ENCODE assay signal across 18 mouse cellular contexts in genomic region chr9:43549293-43549692, GRCm38 (mm10).
DNase-seq lines count a peak whose midpoint lies in the region; ATAC-seq and TF ChIP-seq lines count a peak whose summit lies in the region.
"Had no signal": no experiment of that assay in that cellular context is flagged by ENCODE, and none has a peak within 500 bp of the region (broad histone marks: within the 10 kb centered on the region; RNA-seq: fewer than 3 reads in every experiment).

No protein-coding gene starts in this region.

- H3K4me3 ChIP-seq in embryonic facial prominence, embryonic 14.5 days (ENCODE audit: low read depth, low read length), result no peak overlapping the region
- no peak overlapping the region for H3K4me3 ChIP-seq in embryonic facial prominence, embryonic 10.5 days
- no peak overlapping the region for H3K4me3 ChIP-seq in hindbrain, embryonic 13.5 days
- no peak overlapping the region for H3K4me3 ChIP-seq in hindbrain, embryonic 11.5 days (ENCODE audit: low read depth, low read length)
- H3K4me3 ChIP-seq in neural tube, embryonic 15.5 days (replicated peaks), result no peak overlapping the region
- H3K4me3 ChIP-seq: heart, adult 2 months; liver, embryonic 12.5 days; lung, embryonic 15.5 days; stomach, embryonic 15.5 days had no signal

- no peak overlapping the region for H3K27ac ChIP-seq in embryonic facial prominence, embryonic 14.5 days (replicated peaks; ENCODE audit: low read depth, low read length)
- H3K27ac ChIP-seq in embryonic facial prominence, embryonic 10.5 days (replicated peaks), result no peak overlapping the region
- H3K27ac ChIP-seq in hindbrain, embryonic 13.5 days, result peak overlapping the region; percentile 61
- no peak overlapping the region for H3K27ac ChIP-seq in hindbrain, embryonic 11.5 days (ENCODE audit: low read depth, low read length)
- peak overlapping the region; percentile 41; the same call in 1 of the 2 replicates for H3K27ac ChIP-seq in neural tube, embryonic 15.5 days (replicated peaks)
- H3K27ac ChIP-seq: heart, adult 2 months; liver, embryonic 12.5 days; lung, embryonic 15.5 days; stomach, embryonic 15.5 days had no signal

- H3K36me3 ChIP-seq in embryonic facial prominence, embryonic 14.5 days (ENCODE audit: control insufficient read depth, insufficient read depth, low read length), result no peaks in the 10 kb centered on the region
- H3K36me3 ChIP-seq in embryonic facial prominence, embryonic 10.5 days (replicated peaks), result no peaks in the 10 kb centered on the region
- no peaks in the 10 kb centered on the region for H3K36me3 ChIP-seq in hindbrain, embryonic 13.5 days
- H3K36me3 ChIP-seq in hindbrain, embryonic 11.5 days (ENCODE audit: control insufficient read depth, insufficient read depth, low read length), result no peaks in the 10 kb centered on the region
- H3K36me3 ChIP-seq in neural tube, embryonic 15.5 days, result no peaks in the 10 kb centered on the region
- H3K36me3 ChIP-seq: G1E; liver, embryonic 12.5 days; lung, embryonic 15.5 days; stomach, embryonic 15.5 days had no signal

- H3K9ac ChIP-seq in embryonic facial prominence, embryonic 14.5 days (ENCODE audit: low read depth, low read length), result no peak overlapping the region
- H3K9ac ChIP-seq in hindbrain, embryonic 13.5 days, result 0 out of 2 replicates have a peak overlapping the region, but pooled peaks have one; percentile 35
- no peak overlapping the region for H3K9ac ChIP-seq in hindbrain, embryonic 11.5 days (ENCODE audit: low read depth, low read length)
- H3K9ac ChIP-seq in neural tube, embryonic 15.5 days (replicated peaks), result no peak overlapping the region
- H3K9ac ChIP-seq: liver, embryonic 12.5 days; lung, embryonic 15.5 days; stomach, embryonic 15.5 days had no signal

- no peak for TF ChIP-seq POLR2A in brain, embryonic 14.5 days (IDR thresholded peaks at IDR 0.05; ENCODE audit: borderline replicate concordance, extremely low read depth, insufficient read depth, insufficient read length, poor library complexity, severe bottlenecking)

- peak; percentile 48 for DNase-seq in embryonic facial prominence, embryonic 14.5 days (ENCODE audit: low spot score)
- no peak for DNase-seq in embryonic facial prominence, embryonic 10.5 days (ENCODE audit: low spot score)
- no peak for DNase-seq in hindbrain, embryonic 11.5 days (ENCODE audit: low spot score)
- peak; percentile 70 for DNase-seq in brain, embryonic 14.5 days (ENCODE audit: low read depth)
- no peak for DNase-seq in cerebellum, adult 9-11 months
- DNase-seq in left cerebral cortex, postnatal 4 days, result no peak
- DNase-seq: cerebellum, postnatal 14 days; gastrocnemius, postnatal 10 days; heart, adult 2 months; heart, postnatal 14 days; spleen, adult 18-20 months had no signal

- intact Hi-C loops in left cerebral cortex, postnatal 4 days (cut with DNase I), result no loop called here

- WGBS in embryonic facial prominence, embryonic 14.5 days, result 30% methylated on average over 7 of the region's 7 CpGs
- 60% methylated on average over 7 of the region's 7 CpGs for WGBS in embryonic facial prominence, embryonic 10.5 days
- 32% methylated on average over 7 of the region's 7 CpGs for WGBS in hindbrain, embryonic 13.5 days
- WGBS in hindbrain, embryonic 11.5 days, result 50% methylated on average over 7 of the region's 7 CpGs
- WGBS in neural tube, embryonic 15.5 days, result 23% methylated on average over 7 of the region's 7 CpGs

- ATAC-seq in embryonic facial prominence, embryonic 14.5 days (ENCODE audit: low read depth), result peak; percentile 63
- no peak for ATAC-seq in hindbrain, embryonic 13.5 days (ENCODE audit: low FRiP score)
- no peak for ATAC-seq in hindbrain, embryonic 11.5 days (ENCODE audit: low FRiP score)
- ATAC-seq in neural tube, embryonic 15.5 days (ENCODE audit: low FRiP score), result no peak
- ATAC-seq: CD4-positive, CD25-positive, alpha-beta regulatory T cell, adult 4 months; liver, embryonic 12.5 days had no signal

- no peaks in the 10 kb centered on the region for H3K27me3 ChIP-seq in embryonic facial prominence, embryonic 14.5 days (replicated peaks; ENCODE audit: control insufficient read depth, insufficient read depth, low read length)
- peaks cover 5% of the 10 kb centered on the region; the same call in 1 of the 2 replicates for H3K27me3 ChIP-seq in embryonic facial prominence, embryonic 10.5 days (replicated peaks; ENCODE audit: low read depth, poor library complexity, severe bottlenecking)
- H3K27me3 ChIP-seq in hindbrain, embryonic 13.5 days, result no peaks in the 10 kb centered on the region
- H3K27me3 ChIP-seq in hindbrain, embryonic 11.5 days (ENCODE audit: control insufficient read depth, insufficient read depth, low read length), result no peaks in the 10 kb centered on the region
- 0 out of 2 replicates have a peak, but pooled peaks cover 2% of the 10 kb centered on the region for H3K27me3 ChIP-seq in neural tube, embryonic 15.5 days (replicated peaks)
- H3K27me3 ChIP-seq: lung, embryonic 15.5 days; stomach, embryonic 15.5 days had no signal

- H3K4me2 ChIP-seq in embryonic facial prominence, embryonic 14.5 days (ENCODE audit: low read depth, low read length), result no peak overlapping the region
- H3K4me2 ChIP-seq in hindbrain, embryonic 13.5 days, result no peak overlapping the region
- no peak overlapping the region for H3K4me2 ChIP-seq in hindbrain, embryonic 11.5 days (replicated peaks; ENCODE audit: low read depth, low read length)
- H3K4me2 ChIP-seq in neural tube, embryonic 15.5 days, result no peak overlapping the region
- H3K4me2 ChIP-seq: liver, embryonic 12.5 days; lung, embryonic 15.5 days; stomach, embryonic 15.5 days had no signal

- no peaks in the 10 kb centered on the region for H3K9me3 ChIP-seq in embryonic facial prominence, embryonic 14.5 days (ENCODE audit: control insufficient read depth, low read length)
- H3K9me3 ChIP-seq in embryonic facial prominence, embryonic 10.5 days, result no peaks in the 10 kb centered on the region
- no peaks in the 10 kb centered on the region for H3K9me3 ChIP-seq in hindbrain, embryonic 13.5 days
- no peaks in the 10 kb centered on the region for H3K9me3 ChIP-seq in hindbrain, embryonic 11.5 days (ENCODE audit: control insufficient read depth, low read length)
- no peaks in the 10 kb centered on the region for H3K9me3 ChIP-seq in neural tube, embryonic 15.5 days (replicated peaks)
- H3K9me3 ChIP-seq: liver, embryonic 12.5 days; lung, embryonic 15.5 days; stomach, embryonic 15.5 days had no signal

- TF ChIP-seq CTCF in brain, embryonic 14.5 days (IDR thresholded peaks at IDR 0.05; ENCODE audit: borderline replicate concordance, extremely low read depth, insufficient read depth, insufficient read length), result no peak

- H3K4me1 ChIP-seq in embryonic facial prominence, embryonic 14.5 days (ENCODE audit: control insufficient read depth, insufficient read depth, low read length), result peaks cover 9% of the 10 kb centered on the region; the same call in 1 of the 2 replicates
- peaks cover 22% of the 10 kb centered on the region for H3K4me1 ChIP-seq in embryonic facial prominence, embryonic 10.5 days
- H3K4me1 ChIP-seq in hindbrain, embryonic 13.5 days (replicated peaks), result peaks cover 36% of the 10 kb centered on the region
- no peaks in the 10 kb centered on the region for H3K4me1 ChIP-seq in hindbrain, embryonic 11.5 days (replicated peaks; ENCODE audit: control insufficient read depth, insufficient read depth, low read length)
- H3K4me1 ChIP-seq in neural tube, embryonic 15.5 days, result peaks cover 28% of the 10 kb centered on the region
- H3K4me1 ChIP-seq: liver, embryonic 12.5 days; lung, embryonic 15.5 days; stomach, embryonic 15.5 days had no signal

Comparison
In these comparisons a context has a peak if more than half of its experiments do, and no peak if none do; other contexts are left out.
1. DNase-seq: peak in embryonic facial prominence, embryonic 14.5 days (single experiment) and brain, embryonic 14.5 days (single experiment); none in embryonic facial prominence, embryonic 10.5 days (single experiment), hindbrain, embryonic 11.5 days (single experiment), cerebellum, adult 9-11 months (single experiment) and left cerebral cortex, postnatal 4 days (single experiment).
2. H3K27ac ChIP-seq: peak in hindbrain, embryonic 13.5 days (single experiment) and neural tube, embryonic 15.5 days (single experiment); none in embryonic facial prominence, embryonic 14.5 days (single experiment), embryonic facial prominence, embryonic 10.5 days (single experiment) and hindbrain, embryonic 11.5 days (single experiment).